Mouse (Mus musculus): ENCODE data around the gene Zxdc.

- TF ChIP-seq CTCF (IDR thresholded peaks at IDR 0.05; ENCODE audit: low read depth, low read length) (no peak), POLR2A (IDR thresholded peaks at IDR 0.05; ENCODE audit: extremely low read depth, insufficient read depth, low read length) (no peak)
These were observed 42.6 kb downstream of the Zxdc start for GRCm38 (mm10) chr6:90411926-90412325.

Measured in liver, adult 2 months (tissue).